Mouse (Mus musculus): ENCODE results near the gene Bcdin3d. TPM values are rescaled to one million over a fixed set of nuclear protein-coding genes. Genes with fewer than 3 reads are reported as not detected.

Bcdin3d gene
- total and polyA plus RNA-seq, 2 experiments from 2014 or later: 10.1 to 12.7 TPM

- Histone ChIP-seq H3K9ac (replicated peaks; ENCODE audit: low read length) (no peak overlapping the region), H3K4me2 (ENCODE audit: low read depth, low read length) (no peak overlapping the region), H3K27me3 (ENCODE audit: insufficient read depth, low read length) (no peaks in the 10 kb centered on the region), H3K9me3 (ENCODE audit: low read length) (no peaks in the 10 kb centered on the region), H3K36me3 (ENCODE audit: insufficient read depth, low read length) (no peaks in the 10 kb centered on the region), H3K4me3 (ENCODE audit: low read length) (no peak overlapping the region), H3K4me1 (ENCODE audit: insufficient read depth, low read length) (no peaks in the 10 kb centered on the region), H3K27ac (no peak overlapping the region)
- WGBS: 92% methylated on average over 7 of the region's 7 CpGs
- DNase-seq (ENCODE audit: low spot score) (no peak), ATAC-seq (no peak)
- no peak for TF ChIP-seq CTCF (IDR thresholded peaks at IDR 0.05; ENCODE audit: low read depth)
These were observed 35.3 kb upstream of the Bcdin3d start for GRCm38 (mm10) chr15:99509840-99510239.

- TF ChIP-seq CTCF (IDR thresholded peaks at IDR 0.05; ENCODE audit: low read depth): no peak
- Histone ChIP-seq H3K9me3 (ENCODE audit: low read length) (no peaks in the 10 kb centered on the region), H3K4me1 (ENCODE audit: insufficient read depth, low read length) (peaks cover 8% of the 10 kb centered on the region; the same call in 1 of the 2 replicates), H3K27ac (no peak overlapping the region), H3K36me3 (ENCODE audit: insufficient read depth, low read length) (no peaks in the 10 kb centered on the region), H3K4me3 (ENCODE audit: low read length) (no peak overlapping the region), H3K27me3 (ENCODE audit: insufficient read depth, low read length) (no peaks in the 10 kb centered on the region), H3K4me2 (ENCODE audit: low read depth, low read length) (no peak overlapping the region), H3K9ac (replicated peaks; ENCODE audit: low read length) (no peak overlapping the region)
- 79% methylated on average over 15 of the region's 15 CpGs for WGBS
- ATAC-seq (no peak), DNase-seq (ENCODE audit: low spot score) (no peak)
These were observed 31.0 kb upstream of the Bcdin3d start for GRCm38 (mm10) chr15:99505324-99506095.

GRCm38 (mm10) chr15:99503256-99503655 is 28.7 kb upstream of the Bcdin3d start:
- DNase-seq (ENCODE audit: low spot score) (no peak), ATAC-seq (no peak)
- Histone ChIP-seq H3K4me3 (ENCODE audit: low read length) (no peak overlapping the region), H3K27me3 (ENCODE audit: insufficient read depth, low read length) (no peaks in the 10 kb centered on the region), H3K4me1 (ENCODE audit: insufficient read depth, low read length) (peaks cover 8% of the 10 kb centered on the region; the same call in 1 of the 2 replicates), H3K4me2 (ENCODE audit: low read depth, low read length) (no peak overlapping the region), H3K27ac (no peak overlapping the region), H3K36me3 (ENCODE audit: insufficient read depth, low read length) (no peaks in the 10 kb centered on the region), H3K9me3 (ENCODE audit: low read length) (no peaks in the 10 kb centered on the region), H3K9ac (replicated peaks; ENCODE audit: low read length) (no peak overlapping the region)
- no peak for TF ChIP-seq CTCF (IDR thresholded peaks at IDR 0.05; ENCODE audit: low read depth)
- 83% methylated on average over 5 of the region's 5 CpGs for WGBS

GRCm38 (mm10) chr15:99502311-99502831 is 27.8 kb upstream of the Bcdin3d start:
- Histone ChIP-seq H3K4me3 (ENCODE audit: low read length) (no peak overlapping the region), H3K9me3 (ENCODE audit: low read length) (no peaks in the 10 kb centered on the region), H3K27me3 (ENCODE audit: insufficient read depth, low read length) (no peaks in the 10 kb centered on the region), H3K36me3 (ENCODE audit: insufficient read depth, low read length) (no peaks in the 10 kb centered on the region), H3K27ac (peak overlapping the region; percentile 52; the same call in 1 of the 2 replicates), H3K9ac (replicated peaks; ENCODE audit: low read length) (no peak overlapping the region; the same call in 1 of the 2 replicates), H3K4me1 (ENCODE audit: insufficient read depth, low read length) (peaks cover 17% of the 10 kb centered on the region), H3K4me2 (ENCODE audit: low read depth, low read length) (no peak overlapping the region)
- ATAC-seq (no peak), DNase-seq (ENCODE audit: low spot score) (peak; percentile 50)
- no peak for TF ChIP-seq CTCF (IDR thresholded peaks at IDR 0.05; ENCODE audit: low read depth)
- 24% methylated on average over 12 of the region's 12 CpGs for whole genome bisulfite sequencing

GRCm38 (mm10) chr15:99501292-99502260 is 27.0 kb upstream of the Bcdin3d start:
- no peaks in the 10 kb centered on the region for H3K36me3 ChIP-seq (ENCODE audit: insufficient read depth, low read length)
- peak; percentile 42 for DNase-seq (ENCODE audit: low spot score)
- H3K27me3 ChIP-seq (ENCODE audit: insufficient read depth, low read length): no peaks in the 10 kb centered on the region
- no peak overlapping the region; the same call in 1 of the 2 replicates for H3K9ac ChIP-seq (replicated peaks; ENCODE audit: low read length)
- 57% methylated on average over 20 of the region's 20 CpGs for WGBS
- H3K4me2 ChIP-seq (ENCODE audit: low read depth, low read length): no peak overlapping the region
- no peaks in the 10 kb centered on the region for H3K9me3 ChIP-seq (ENCODE audit: low read length)
- H3K27ac ChIP-seq: peak overlapping the region; percentile 52; the same call in 1 of the 2 replicates
- H3K4me1 ChIP-seq (ENCODE audit: insufficient read depth, low read length): peaks cover 17% of the 10 kb centered on the region
- H3K4me3 ChIP-seq (ENCODE audit: low read length): no peak overlapping the region
- ATAC-seq: no peak
- no peak for TF ChIP-seq CTCF (IDR thresholded peaks at IDR 0.05; ENCODE audit: low read depth)

GRCm38 (mm10) chr15:99500320-99500719 is 25.8 kb upstream of the Bcdin3d start:
- Histone ChIP-seq H3K4me1 (ENCODE audit: insufficient read depth, low read length) (peaks cover 17% of the 10 kb centered on the region), H3K9ac (replicated peaks; ENCODE audit: low read length) (no peak overlapping the region), H3K4me2 (ENCODE audit: low read depth, low read length) (no peak overlapping the region), H3K27me3 (ENCODE audit: insufficient read depth, low read length) (no peaks in the 10 kb centered on the region), H3K4me3 (ENCODE audit: low read length) (no peak overlapping the region), H3K27ac (no peak overlapping the region), H3K9me3 (ENCODE audit: low read length) (no peaks in the 10 kb centered on the region), H3K36me3 (ENCODE audit: insufficient read depth, low read length) (no peaks in the 10 kb centered on the region)
- no peak for ATAC-seq
- WGBS: 72% methylated on average over 5 of the region's 5 CpGs
- no peak for TF ChIP-seq CTCF (IDR thresholded peaks at IDR 0.05; ENCODE audit: low read depth)
- no peak for DNase-seq (ENCODE audit: low spot score)

Measured in hindbrain, postnatal 0 days (tissue).